Mouse (Mus musculus) limb, embryonic 11.5 days (tissue): ENCODE measurements around the gene Cbwd1. TPM values are rescaled to one million over a fixed set of nuclear protein-coding genes. Genes with fewer than 3 reads are reported as not detected.
"Not testable (repeated sequence)": the region's sequence is repeated elsewhere in the genome, so short reads cannot be mapped to it uniquely, and the experiment has no call there.

Source experiments
- ATAC-seq: fragments of 200-750 bp; cut with Nextera tagmentation; 2 replicates; pipeline ENCODE4 v1.8.0; 2017; ENCODE audit warnings: low read depth; ENCODE audit not compliant: insufficient number of reproducible peaks, low FRiP score, low TSS enrichment
- DNase-seq: peaks from one replicate; pipeline ENCODE4 v3.0.0-alpha.2; 2015; ENCODE audit warnings: low spot score
- H3K27ac ChIP-seq: fragments of 300-500 bp; sonication (generic); replicated peaks from 2 replicates; pipeline ENCODE4 v1.5.1; 2014; ENCODE audit warnings: low read depth, mild to moderate bottlenecking, low read length
- H3K27me3 ChIP-seq: fragments of 300-500 bp; sonication (generic); 2 replicates; pipeline ENCODE4 v1.6.1; 2014; ENCODE audit warnings: mild to moderate bottlenecking, low read length, mixed read lengths; ENCODE audit not compliant: control insufficient read depth, insufficient read depth
- H3K36me3 ChIP-seq: fragments of 300-500 bp; sonication (generic); 2 replicates; pipeline ENCODE4 v1.6.1; 2014; ENCODE audit warnings: mild to moderate bottlenecking, low read length, moderate library complexity, mixed read lengths; ENCODE audit not compliant: control insufficient read depth, insufficient read depth
- H3K4me1 ChIP-seq: fragments of 300-500 bp; sonication (generic); 2 replicates; pipeline ENCODE4 v1.6.1; 2014; ENCODE audit warnings: low read length, mixed read lengths; ENCODE audit not compliant: control insufficient read depth, insufficient read depth
- H3K4me2 ChIP-seq: fragments of 300-500 bp; sonication (generic); 2 replicates; pipeline ENCODE4 v1.6.1; 2014; ENCODE audit warnings: low read depth, mild to moderate bottlenecking, moderate library complexity; ENCODE audit not compliant: severe bottlenecking
- H3K4me3 ChIP-seq: fragments of 300-500 bp; sonication (generic); 2 replicates; pipeline ENCODE4 v1.5.1; 2014; ENCODE audit warnings: low read depth, low read length
- H3K9ac ChIP-seq: fragments of 300-500 bp; sonication (generic); 2 replicates; pipeline ENCODE4 v1.6.1; 2014; ENCODE audit warnings: mild to moderate bottlenecking, low read length
- H3K9me3 ChIP-seq: fragments of 300-500 bp; sonication (generic); 2 replicates; pipeline ENCODE4 v1.6.1; 2016; ENCODE audit warnings: low read length; ENCODE audit not compliant: control insufficient read depth
- WGBS: fragments of 180-500 bp; shearing (Covaris S2); extraction: QIAGEN DNeasy Blood & Tissue Kit; methylation state at CpG from one replicate; pipeline ENCODE4 v1.1.7; 2014; 5-methylcytosine and 5-hydroxymethylcytosine counted together
- polyA plus RNA-seq: library from polyadenylated mRNA; unstranded; fragments of >200 nt; fragmentation: Nextera tagmentation; extraction: Ambion mirVana; gene quantifications from 2 replicates; pipeline ENCODE4 v1.2.1, GENCODE M21; 2014

Cbwd1 gene
- polyA plus RNA-seq, 1 experiment from 2014 or later = 21.0 TPM

DNA sequence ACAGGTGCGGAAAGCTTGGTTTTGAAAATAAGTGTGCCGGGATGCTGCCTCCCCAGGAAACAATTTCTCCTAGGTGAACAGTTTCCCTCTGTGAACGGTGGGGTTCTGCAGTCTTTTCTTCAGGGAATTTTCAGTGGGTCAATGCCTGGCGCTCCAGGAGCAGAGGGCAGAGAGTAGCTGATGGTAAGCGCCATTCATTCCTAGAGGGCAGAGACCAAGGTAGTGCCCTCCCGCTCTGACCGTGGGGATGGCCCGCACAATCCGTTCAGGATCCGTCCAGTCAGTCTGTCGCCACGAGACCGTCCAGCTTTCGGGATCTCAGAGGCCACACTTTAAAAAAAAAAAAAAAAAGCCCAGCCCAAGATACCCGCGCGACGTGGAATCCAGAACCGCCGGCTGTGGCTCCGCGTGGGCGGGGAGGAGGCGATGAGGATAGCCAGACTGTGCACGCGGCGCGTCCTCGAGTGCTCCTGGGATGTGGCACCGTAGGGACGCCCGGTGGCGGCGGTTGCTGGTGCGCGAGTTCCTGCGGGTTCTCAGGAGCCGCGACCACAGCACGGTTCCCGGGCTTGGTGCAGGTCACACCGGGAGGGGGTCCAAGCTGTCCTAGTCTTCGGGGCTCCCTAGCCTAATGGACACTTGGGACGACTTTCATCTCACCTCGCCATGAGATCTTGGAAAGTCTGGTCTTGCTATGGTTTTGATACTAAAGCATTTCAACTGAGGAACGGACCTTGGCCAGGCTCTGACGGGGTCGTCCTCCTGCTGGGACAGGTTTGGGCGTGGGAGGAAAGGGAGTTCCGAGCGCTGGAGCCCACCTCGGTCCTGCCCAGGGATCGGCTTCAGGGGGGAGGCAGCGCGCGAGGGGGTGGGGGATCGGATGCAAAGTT lies 64.2 kb downstream of the Cbwd1 start:
- ATAC-seq (no peak), DNase-seq (peak; percentile 62)
- H3K9ac ChIP-seq = no peak overlapping the region; the same call in 1 of the 2 replicates

GRCm38 (mm10) chr19:24896536-24896935 lies 64.9 kb downstream of the Cbwd1 start:
- no peaks in the 10 kb centered on the region for H3K9me3 ChIP-seq
- ATAC-seq = no peak
- H3K9ac ChIP-seq = no peak overlapping the region
- no peak overlapping the region for H3K4me2 ChIP-seq
- H3K27me3 ChIP-seq = peaks cover 43% of the 10 kb centered on the region
- peaks cover 7% of the 10 kb centered on the region; the same call in 1 of the 2 replicates for H3K4me1 ChIP-seq
- peak; percentile 26 for DNase-seq
- no peaks in the 10 kb centered on the region for H3K36me3 ChIP-seq
- no peak overlapping the region for H3K4me3 ChIP-seq
- 12% methylated on average over 4 of the region's 4 CpGs for WGBS
- H3K27ac ChIP-seq = no peak overlapping the region

More for the DNA sequence above, 64.2 kb downstream of the Cbwd1 start:
- Histone ChIP-seq H3K4me1 (peaks cover 7% of the 10 kb centered on the region; the same call in 1 of the 2 replicates), H3K27ac (no peak overlapping the region), H3K36me3 (no peaks in the 10 kb centered on the region), H3K9me3 (no peaks in the 10 kb centered on the region), H3K27me3 (peaks cover 50% of the 10 kb centered on the region), H3K4me3 (0 out of 2 replicates have a peak overlapping the region, but pooled peaks have one; percentile 8), H3K4me2 (peak overlapping the region; percentile 24; the same call in 1 of the 2 replicates)
- 1% methylated on average over 57 of the region's 57 CpGs for WGBS

DNA sequence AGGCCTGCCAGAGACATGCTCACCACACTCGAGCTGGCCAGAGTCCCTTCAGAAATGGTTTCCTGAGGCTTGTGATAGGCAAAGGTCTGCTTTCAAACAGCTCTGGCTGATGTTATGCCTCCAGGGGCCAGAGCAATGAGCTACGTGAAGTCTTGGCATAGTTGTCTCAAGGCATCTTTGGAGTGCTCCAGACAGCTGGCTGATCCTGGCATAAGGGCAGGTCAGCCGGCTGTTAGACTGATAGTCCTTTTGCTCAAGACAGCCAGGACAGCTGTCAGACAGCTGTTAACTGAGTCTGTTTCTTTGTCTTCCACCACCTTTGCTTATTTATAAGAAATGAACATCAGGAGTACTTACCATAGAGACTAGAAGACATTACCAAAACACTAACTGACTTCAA lies 74.5 kb downstream of the Cbwd1 start:
- Histone ChIP-seq H3K9ac (no peak overlapping the region), H3K4me2 (no peak overlapping the region), H3K4me3 (no peak overlapping the region), H3K9me3 (no peaks in the 10 kb centered on the region), H3K4me1 (no peaks in the 10 kb centered on the region), H3K36me3 (no peaks in the 10 kb centered on the region), H3K27me3 (no peaks in the 10 kb centered on the region; the same call in 1 of the 2 replicates), H3K27ac (no peak overlapping the region)
- WGBS = 75% methylated on average over 3 of the region's 3 CpGs
- ATAC-seq (no peak), DNase-seq (no peak)

DNA sequence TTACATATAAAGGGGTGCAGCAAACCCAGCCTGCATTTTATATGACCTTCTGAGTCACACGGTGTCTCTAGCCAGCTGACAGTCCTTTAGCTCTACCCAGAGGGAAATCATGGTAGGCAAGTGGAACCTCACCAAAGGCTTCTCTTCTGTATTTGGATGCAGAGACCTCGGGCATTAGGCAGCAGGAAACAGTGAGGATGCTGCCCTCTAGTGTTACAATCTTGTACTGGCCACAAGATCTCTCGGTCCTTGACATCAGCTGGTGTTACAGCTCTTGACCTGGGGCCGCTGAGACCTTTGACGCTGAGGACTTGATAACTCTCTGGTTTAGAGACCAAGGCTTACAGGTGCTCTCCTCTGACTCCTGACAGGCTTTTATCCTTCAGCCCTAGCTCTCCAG lies 75.9 kb downstream of the Cbwd1 start:
- H3K27me3 ChIP-seq = no peaks in the 10 kb centered on the region; the same call in 1 of the 2 replicates
- no peak for ATAC-seq
- H3K4me3 ChIP-seq = no peak overlapping the region
- DNase-seq = peak; percentile 78
- H3K9me3 ChIP-seq = no peaks in the 10 kb centered on the region
- H3K9ac ChIP-seq = no peak overlapping the region
- no peaks in the 10 kb centered on the region for H3K36me3 ChIP-seq
- H3K4me2 ChIP-seq = no peak overlapping the region
- WGBS = 15% methylated on average over 5 of the region's 5 CpGs
- H3K27ac ChIP-seq = no peak overlapping the region
- H3K4me1 ChIP-seq = no peaks in the 10 kb centered on the region

DNA sequence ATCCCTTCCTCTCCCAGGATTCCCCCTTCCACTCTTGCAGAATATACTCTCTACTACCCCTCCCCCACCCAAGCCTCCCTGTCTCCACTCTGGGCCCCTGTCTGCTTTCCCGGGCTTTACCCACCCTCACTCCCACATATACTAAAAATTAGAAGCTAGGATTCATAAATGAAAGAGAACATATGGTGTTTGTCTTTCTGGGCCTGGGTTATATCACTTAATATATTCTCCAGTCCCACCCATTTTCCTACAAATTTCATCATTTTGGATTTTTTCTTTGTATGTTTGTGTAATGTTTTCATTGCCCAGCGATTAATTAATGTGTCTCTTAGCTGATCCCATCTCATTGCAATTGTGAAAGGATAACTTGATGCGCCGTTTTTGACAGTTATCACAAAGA lies 80.2 kb downstream of the Cbwd1 start:
- DNase-seq = no peak
- 74% methylated on average over 4 of the region's 4 CpGs for WGBS
- Histone ChIP-seq H3K4me2 (no peak overlapping the region), H3K36me3 (no peaks in the 10 kb centered on the region), H3K27ac (no peak overlapping the region), H3K9me3 (no peaks in the 10 kb centered on the region), H3K27me3 (no peaks in the 10 kb centered on the region), H3K9ac (no peak overlapping the region), H3K4me3 (no peak overlapping the region), H3K4me1 (no peaks in the 10 kb centered on the region)
- ATAC-seq = no peak

GRCm38 (mm10) chr19:24875129-24875870 lies 86.1 kb downstream of the Cbwd1 start, which contains the start of gene Gm10053:
Gene Gm10053 (plus strand): TSS chr19:24875686.
- H3K36me3 ChIP-seq, H3K4me3 ChIP-seq, H3K9me3 ChIP-seq, DNase-seq, H3K27ac ChIP-seq, H3K27me3 ChIP-seq, H3K4me1 ChIP-seq, H3K9ac ChIP-seq, H3K4me2 ChIP-seq, ATAC-seq: not testable (repeated sequence)
- 70% methylated on average over 23 of the region's 26 CpGs for WGBS

GRCm38 (mm10) chr19:24873873-24874272 lies 87.5 kb downstream of the Cbwd1 start:
- no peak overlapping the region for H3K4me3 ChIP-seq
- H3K27ac ChIP-seq = no peak overlapping the region
- H3K4me1 ChIP-seq = no peaks in the 10 kb centered on the region
- ATAC-seq = no peak
- H3K27me3 ChIP-seq = no peaks in the 10 kb centered on the region
- H3K4me2 ChIP-seq = no peak overlapping the region
- WGBS = 83% methylated on average over 2 of the region's 2 CpGs
- no peaks in the 10 kb centered on the region for H3K9me3 ChIP-seq
- H3K36me3 ChIP-seq = no peaks in the 10 kb centered on the region
- DNase-seq = no peak
- no peak overlapping the region for H3K9ac ChIP-seq

DNA sequence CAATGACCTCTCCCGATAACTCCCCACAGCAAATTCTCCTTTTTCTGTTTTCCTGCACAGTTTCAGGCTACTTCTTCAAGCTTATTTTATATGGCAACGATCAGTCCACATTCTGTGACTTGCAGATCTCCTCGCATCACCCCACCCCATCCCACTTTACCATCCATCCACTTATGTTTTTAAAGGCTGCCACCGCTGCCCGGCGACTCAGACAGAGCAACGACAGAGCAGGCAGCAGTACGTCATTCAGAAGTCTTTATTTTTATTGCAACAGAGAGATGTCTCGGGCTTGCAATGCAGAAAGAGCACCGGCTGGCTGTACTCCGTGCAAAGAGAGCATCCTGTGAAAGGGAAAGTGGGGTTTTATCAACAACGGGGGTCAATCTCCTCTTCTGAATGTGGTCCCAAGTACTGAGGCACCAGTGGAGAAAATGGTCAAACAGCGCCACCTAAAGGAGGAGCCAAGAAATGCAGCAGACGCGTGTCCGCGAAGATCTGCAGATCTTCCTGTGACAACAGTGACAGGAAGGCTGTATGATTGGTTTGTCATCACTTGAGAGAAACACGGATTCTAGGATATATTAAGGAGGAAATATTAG lies 90.3 kb downstream of the Cbwd1 start:
- peak; percentile 91 for DNase-seq
- Histone ChIP-seq H3K36me3 (no peaks in the 10 kb centered on the region), H3K4me3 (no peak overlapping the region), H3K9ac (no peak overlapping the region), H3K27ac (no peak overlapping the region), H3K4me2 (peak overlapping the region; percentile 27; the same call in 1 of the 2 replicates), H3K27me3 (no peaks in the 10 kb centered on the region), H3K4me1 (no peaks in the 10 kb centered on the region), H3K9me3 (no peaks in the 10 kb centered on the region)
- ATAC-seq = no peak
- WGBS = 17% methylated on average over 18 of the region's 18 CpGs
